Mouse (Mus musculus) heart, embryonic 11.5 days (tissue): Measurements from ENCODE around the gene Aurkb. TPM values are rescaled to one million over a fixed set of nuclear protein-coding genes. Genes with fewer than 3 reads are reported as not detected.

Experiments used
- ATAC-seq: fragments of 200-750 bp; cut with Nextera tagmentation; replicated peaks from 2 replicates; pipeline ENCODE4 v1.8.0; 2017; ENCODE audit warnings: moderate library complexity; ENCODE audit not compliant: insufficient number of reproducible peaks, low FRiP score, low TSS enrichment
- H3K27ac ChIP-seq: fragments of 300-500 bp; sonication (generic); 2 replicates; pipeline ENCODE4 v1.5.1; 2014; ENCODE audit warnings: mild to moderate bottlenecking, low read depth, low read length
- H3K27me3 ChIP-seq: fragments of 300-500 bp; sonication (generic); 2 replicates; pipeline ENCODE4 v1.6.1; 2014; ENCODE audit warnings: mild to moderate bottlenecking, low read length, mixed read lengths; ENCODE audit not compliant: control insufficient read depth, insufficient read depth
- H3K36me3 ChIP-seq: fragments of 300-500 bp; sonication (generic); 2 replicates; pipeline ENCODE4 v1.6.1; 2014; ENCODE audit warnings: mild to moderate bottlenecking, low read length, moderate library complexity, mixed read lengths; ENCODE audit not compliant: control insufficient read depth, insufficient read depth
- H3K4me1 ChIP-seq: fragments of 300-500 bp; sonication (generic); 2 replicates; pipeline ENCODE4 v1.6.1; 2014; ENCODE audit warnings: low read length; ENCODE audit not compliant: control insufficient read depth, insufficient read depth
- H3K4me2 ChIP-seq: fragments of 300-500 bp; sonication (generic); 2 replicates; pipeline ENCODE4 v1.6.1; 2014; ENCODE audit warnings: mild to moderate bottlenecking, moderate library complexity
- H3K4me3 ChIP-seq: fragments of 300-500 bp; sonication (generic); 2 replicates; pipeline ENCODE4 v1.5.1; 2014; ENCODE audit warnings: low read depth, low read length
- H3K9ac ChIP-seq: fragments of 300-500 bp; sonication (generic); 2 replicates; pipeline ENCODE4 v1.6.1; 2014; ENCODE audit warnings: mild to moderate bottlenecking, low read depth, low read length, moderate library complexity
- H3K9me3 ChIP-seq: fragments of 300-500 bp; sonication (generic); replicated peaks from 2 replicates; pipeline ENCODE4 v1.6.1; 2016; ENCODE audit warnings: low read length; ENCODE audit not compliant: control insufficient read depth
- WGBS: fragments of 180-500 bp; shearing (Covaris S2); extraction: QIAGEN DNeasy Blood & Tissue Kit; methylation state at CpG from one replicate; pipeline ENCODE4 v1.1.7; 2014; ENCODE audit not compliant: insufficient replicate concordance; 5-methylcytosine and 5-hydroxymethylcytosine counted together
- polyA plus RNA-seq: library from polyadenylated mRNA; unstranded; fragments of >200 nt; fragmentation: Nextera tagmentation; extraction: Ambion mirVana; gene quantifications from 2 replicates; pipeline ENCODE4 v1.2.1, GENCODE M21; 2014

The Aurkb gene
- polyA plus RNA-seq, 1 experiment from 2014 or later = 89.2 TPM

DNA sequence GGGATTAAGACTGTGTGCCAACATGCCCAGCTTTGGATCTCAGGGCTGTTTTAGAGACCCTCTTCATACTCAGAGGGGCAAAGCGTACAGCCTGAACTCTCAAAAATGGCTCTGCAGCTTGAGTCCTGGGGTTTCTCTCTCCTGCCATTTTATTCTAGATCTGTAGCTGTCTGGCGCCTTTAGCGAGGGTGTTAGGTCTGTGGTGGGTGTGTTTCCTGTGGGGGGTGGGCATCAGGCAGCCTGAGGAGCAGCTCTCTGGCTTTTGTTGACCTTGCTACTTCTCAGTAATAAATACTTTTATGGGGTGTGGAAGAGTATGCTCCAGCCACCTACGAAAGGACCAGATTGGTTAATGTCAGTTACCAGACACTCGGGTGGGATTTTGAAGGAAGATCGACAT, 32.6 kb downstream of the Aurkb start:
- no peak for ATAC-seq
- H3K27ac ChIP-seq = no peak overlapping the region
- no peak overlapping the region for H3K4me2 ChIP-seq
- H3K36me3 ChIP-seq = no peaks in the 10 kb centered on the region
- no peaks in the 10 kb centered on the region for H3K27me3 ChIP-seq
- H3K4me3 ChIP-seq = no peak overlapping the region
- no peaks in the 10 kb centered on the region for H3K9me3 ChIP-seq
- WGBS = 69% methylated on average over 6 of the region's 6 CpGs
- H3K4me1 ChIP-seq = peaks cover 7% of the 10 kb centered on the region
- H3K9ac ChIP-seq = no peak overlapping the region

DNA sequence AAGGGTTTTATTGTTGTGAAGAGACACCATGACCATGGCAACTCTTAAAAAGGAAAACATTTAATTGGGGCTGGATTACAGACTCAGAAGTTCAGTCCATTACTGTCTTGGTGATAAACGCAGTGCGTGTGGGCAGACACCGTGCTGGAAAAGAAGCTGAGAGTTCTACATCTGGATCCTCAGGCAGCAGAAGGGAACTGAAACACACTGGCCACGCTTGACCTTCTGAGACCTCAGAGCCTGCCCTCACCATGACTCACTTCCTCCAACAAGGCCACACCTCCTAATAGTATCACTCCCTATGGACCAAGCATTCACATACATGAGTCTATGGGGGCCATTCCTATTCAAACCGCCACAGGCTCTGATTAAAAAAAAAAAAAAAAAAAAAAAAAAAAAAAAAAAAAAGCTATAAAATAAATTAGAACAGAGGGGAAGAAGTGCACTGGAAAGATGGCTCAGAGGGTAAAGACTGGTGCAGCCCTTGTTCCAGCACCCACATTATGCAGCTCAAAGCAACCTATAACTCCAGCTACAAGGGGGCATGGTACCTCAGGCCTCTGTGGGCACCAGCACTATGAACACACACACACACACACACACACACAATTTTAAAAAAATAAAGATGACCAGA, 33.5 kb downstream of the Aurkb start:
- ATAC-seq = no peak
- H3K27me3 ChIP-seq = no peaks in the 10 kb centered on the region
- H3K4me3 ChIP-seq = no peak overlapping the region
- no peak overlapping the region for H3K4me2 ChIP-seq
- 61% methylated on average over 5 of the region's 5 CpGs for WGBS
- H3K9me3 ChIP-seq = no peaks in the 10 kb centered on the region
- H3K4me1 ChIP-seq = peaks cover 4% of the 10 kb centered on the region; the same call in 1 of the 2 replicates
- no peaks in the 10 kb centered on the region for H3K36me3 ChIP-seq
- H3K27ac ChIP-seq = no peak overlapping the region
- H3K9ac ChIP-seq = no peak overlapping the region

DNA sequence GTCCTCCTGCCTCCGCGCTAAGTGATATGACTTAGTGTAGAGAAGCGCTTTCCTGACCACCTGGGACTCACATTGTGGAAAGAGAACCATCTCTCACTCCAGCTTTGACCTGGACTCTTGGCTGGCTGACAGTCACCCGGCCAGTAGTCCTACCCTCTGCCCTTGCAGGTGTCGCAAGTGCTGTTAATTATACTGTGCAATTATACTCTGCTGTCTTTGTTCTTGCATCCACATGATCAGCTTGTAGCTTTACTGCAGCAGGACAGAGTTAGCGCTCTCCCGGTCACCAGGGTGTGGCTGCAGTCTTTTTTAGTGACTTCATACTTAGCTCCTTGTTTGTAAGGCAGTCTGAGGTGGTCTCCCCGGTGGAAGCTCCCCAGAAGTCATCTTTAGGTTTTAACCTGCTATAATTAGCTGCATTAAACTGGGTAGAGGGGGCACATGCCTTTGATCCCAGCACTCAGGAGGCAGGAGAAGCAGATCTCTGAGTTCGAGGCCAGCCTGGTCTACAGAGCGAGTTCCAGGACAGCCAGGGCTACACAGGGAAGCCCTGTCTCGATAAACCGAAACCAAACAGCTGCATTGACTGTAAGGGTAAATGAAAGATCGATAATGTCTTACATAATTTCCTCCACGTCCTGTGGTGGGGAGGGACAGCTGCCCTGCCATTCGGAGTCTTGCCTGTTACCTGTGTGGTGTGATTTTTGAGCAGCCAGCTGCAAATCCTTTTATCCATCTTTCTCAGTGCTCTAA, 34.8 kb downstream of the Aurkb start:
- H3K27me3 ChIP-seq = no peaks in the 10 kb centered on the region
- H3K4me1 ChIP-seq = no peaks in the 10 kb centered on the region
- no peak overlapping the region for H3K4me2 ChIP-seq
- no peaks in the 10 kb centered on the region for H3K36me3 ChIP-seq
- no peak overlapping the region for H3K4me3 ChIP-seq
- H3K9ac ChIP-seq = no peak overlapping the region
- WGBS = 77% methylated on average over 15 of the region's 15 CpGs
- no peak overlapping the region for H3K27ac ChIP-seq
- H3K9me3 ChIP-seq = no peaks in the 10 kb centered on the region
- no peak for ATAC-seq

DNA sequence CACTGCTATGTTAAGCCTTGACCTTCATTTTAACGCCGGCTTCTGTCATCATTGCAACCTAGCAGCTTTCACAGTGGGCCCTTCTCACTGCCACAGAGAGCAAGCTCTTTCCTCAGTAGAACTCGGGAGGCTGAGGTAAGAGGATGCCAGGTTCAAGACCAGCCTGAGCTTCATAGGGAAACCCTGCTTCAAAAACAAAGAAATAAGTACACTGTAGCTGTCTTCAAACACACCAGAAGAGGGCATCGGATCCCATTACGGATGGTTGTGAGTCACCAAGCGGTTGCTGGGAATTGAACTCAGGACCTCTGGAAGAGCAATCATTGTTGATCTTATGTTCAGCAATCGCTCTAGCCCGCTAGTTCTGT, 35.4 kb downstream of the Aurkb start:
- H3K9me3 ChIP-seq = no peaks in the 10 kb centered on the region
- H3K27ac ChIP-seq = no peak overlapping the region
- H3K4me3 ChIP-seq = no peak overlapping the region
- 83% methylated on average over 8 of the region's 8 CpGs for WGBS
- no peaks in the 10 kb centered on the region for H3K36me3 ChIP-seq
- no peak for ATAC-seq
- no peak overlapping the region for H3K4me2 ChIP-seq
- H3K9ac ChIP-seq = no peak overlapping the region
- no peaks in the 10 kb centered on the region for H3K4me1 ChIP-seq
- H3K27me3 ChIP-seq = no peaks in the 10 kb centered on the region

DNA sequence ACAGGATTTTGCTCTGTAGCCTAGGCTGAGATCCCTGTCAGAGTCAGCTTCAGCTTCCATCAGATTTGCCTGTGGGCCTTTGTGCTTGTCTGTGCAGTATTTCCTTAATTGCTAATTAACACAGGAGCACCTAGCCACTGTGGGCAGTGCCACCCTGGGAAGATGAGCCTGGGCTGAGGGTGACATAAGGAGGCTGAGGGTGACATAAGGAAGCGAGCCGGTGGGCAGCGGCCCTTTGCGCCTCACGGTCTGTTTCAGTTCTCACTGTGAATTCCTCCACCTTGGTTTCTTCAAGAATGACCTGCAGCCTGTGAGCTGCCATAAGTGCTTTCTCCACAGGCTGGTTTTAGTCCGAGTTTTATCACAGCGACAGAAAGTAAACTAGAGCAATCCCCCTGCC, 36.2 kb downstream of the Aurkb start:
- Histone ChIP-seq H3K4me3 (no peak overlapping the region), H3K4me2 (no peak overlapping the region), H3K9me3 (no peaks in the 10 kb centered on the region), H3K4me1 (peaks cover 4% of the 10 kb centered on the region), H3K36me3 (no peaks in the 10 kb centered on the region), H3K27ac (no peak overlapping the region), H3K27me3 (no peaks in the 10 kb centered on the region), H3K9ac (no peak overlapping the region)
- WGBS = 74% methylated on average over 7 of the region's 7 CpGs
- no peak for ATAC-seq

DNA sequence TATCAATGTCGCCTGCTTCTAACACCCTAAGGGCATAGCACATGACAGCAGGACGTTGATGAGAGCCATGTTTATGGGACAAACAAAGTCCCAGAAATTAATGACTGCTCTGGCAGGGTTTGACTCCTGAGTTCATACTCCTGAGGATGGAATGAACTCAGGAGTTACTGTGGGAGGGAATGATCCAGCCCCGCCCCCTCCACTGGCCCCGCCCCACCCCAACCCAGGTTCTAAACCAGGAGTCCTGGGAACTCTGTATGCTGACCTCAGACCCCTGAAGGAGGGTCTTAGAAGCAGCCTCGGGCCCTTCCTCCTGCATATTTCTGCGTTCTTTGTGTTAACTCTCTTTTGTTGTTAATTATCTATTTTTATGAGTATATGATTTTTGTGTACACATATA, 40.2 kb downstream of the Aurkb start:
- 0 out of 2 replicates have a peak, but pooled peaks cover 3% of the 10 kb centered on the region for H3K36me3 ChIP-seq
- no peak overlapping the region for H3K27ac ChIP-seq
- WGBS = 65% methylated on average over 6 of the region's 6 CpGs

DNA sequence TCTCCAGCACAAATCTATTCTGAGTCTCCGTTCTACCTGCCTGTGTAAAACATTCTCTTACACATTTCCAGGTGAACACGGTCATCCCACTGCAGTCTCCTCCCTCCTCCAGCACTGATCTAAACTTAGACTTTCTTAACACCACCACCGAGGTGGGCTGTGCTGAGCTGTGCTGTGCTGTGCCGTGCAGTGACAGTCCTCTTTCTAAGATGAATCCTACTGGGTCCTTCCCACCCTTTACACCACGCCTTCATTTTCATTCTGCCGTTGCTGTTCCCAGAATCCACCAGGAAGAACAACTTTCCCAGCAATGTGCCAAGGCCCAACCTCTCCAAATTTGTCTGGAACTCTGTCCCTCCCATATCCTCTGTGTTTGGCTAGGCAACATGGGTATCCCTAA, 40.9 kb downstream of the Aurkb start:
- no peak; the same call in 1 of the 2 replicates for ATAC-seq
- Histone ChIP-seq H3K27me3 (no peaks in the 10 kb centered on the region), H3K27ac (peak overlapping the region; percentile 92), H3K4me2 (peak overlapping the region; percentile 12; the same call in 1 of the 2 replicates), H3K36me3 (0 out of 2 replicates have a peak, but pooled peaks cover 3% of the 10 kb centered on the region), H3K4me3 (no peak overlapping the region), H3K9me3 (no peaks in the 10 kb centered on the region), H3K4me1 (peaks cover 30% of the 10 kb centered on the region), H3K9ac (peak overlapping the region; percentile 54; the same call in 1 of the 2 replicates)
- WGBS = 46% methylated on average over 6 of the region's 6 CpGs

More for the DNA sequence above, 40.2 kb downstream of the Aurkb start:
- Histone ChIP-seq H3K4me2 (no peak overlapping the region), H3K4me3 (no peak overlapping the region), H3K9ac (no peak overlapping the region), H3K9me3 (no peaks in the 10 kb centered on the region), H3K27me3 (no peaks in the 10 kb centered on the region), H3K4me1 (peaks cover 29% of the 10 kb centered on the region)
- ATAC-seq = no peak

DNA sequence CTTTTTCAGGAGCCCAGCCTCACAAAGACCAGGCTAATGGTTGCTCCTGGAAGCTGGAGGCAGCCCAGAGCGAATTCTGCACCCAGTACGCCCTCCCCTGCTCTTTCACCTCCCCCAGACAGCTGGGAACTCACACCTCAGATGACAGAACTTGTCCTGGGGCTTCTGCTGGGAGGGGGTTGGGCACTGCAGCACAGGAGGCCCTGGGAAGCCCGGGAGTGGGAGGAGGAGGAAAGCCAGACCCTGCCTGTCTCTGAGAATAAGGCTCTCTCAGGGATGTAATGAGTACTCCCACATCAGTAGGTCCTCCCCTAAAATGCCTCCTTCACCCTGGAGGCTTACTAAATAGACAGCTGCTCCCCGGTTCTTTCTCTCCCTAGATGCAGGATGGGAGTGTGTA, 41.6 kb downstream of the Aurkb start:
- WGBS = 25% methylated on average over 4 of the region's 4 CpGs
- Histone ChIP-seq H3K27ac (peak overlapping the region; percentile 92), H3K36me3 (0 out of 2 replicates have a peak, but pooled peaks cover 3% of the 10 kb centered on the region), H3K4me3 (no peak overlapping the region), H3K27me3 (no peaks in the 10 kb centered on the region), H3K4me2 (peak overlapping the region; percentile 75; the same call in 1 of the 2 replicates), H3K9ac (peak overlapping the region; percentile 54), H3K9me3 (no peaks in the 10 kb centered on the region), H3K4me1 (peaks cover 34% of the 10 kb centered on the region)
- no peak; the same call in 1 of the 2 replicates for ATAC-seq
